Mouse (Mus musculus) testis, adult 2 months (tissue): ENCODE measurements around the gene Gm10229.
"Not testable (repeated sequence)": the region's sequence is repeated elsewhere in the genome, so short reads cannot be mapped to it uniquely, and the experiment has no call there.

Experiments
- CTCF ChIP-seq: fragments of 200-500 bp; IDR thresholded peaks from 2 replicates; pipeline ENCODE4 v1.5.1; 2012; ENCODE audit warnings: low read depth, mild to moderate bottlenecking, inconsistent platforms, low read length, moderate library complexity; ENCODE audit not compliant: control insufficient read depth, insufficient read depth, insufficient replicate concordance
- POLR2A ChIP-seq: fragments of 200-500 bp; IDR thresholded peaks from 2 replicates; pipeline ENCODE4 v1.6.1; 2012; ENCODE audit warnings: low read depth, mild to moderate bottlenecking, inconsistent platforms, low read length, moderate library complexity; ENCODE audit not compliant: control insufficient read depth

GRCm38 (mm10) chr16:89063902-89064301, 48.8 kb downstream of the Gm10229 start, which contains the start of gene 1110025L11Rik:
- not testable (repeated sequence) for TF ChIP-seq CTCF, POLR2A
